Mouse (Mus musculus) cortical plate, adult 2 months (tissue): Measurements from ENCODE around the gene Prcc. TPM values are rescaled to one million over a fixed set of nuclear protein-coding genes. Genes with fewer than 3 reads are reported as not detected.

ENCODE experiments used
- H3K27ac ChIP-seq: fragments of 200-500 bp; 2 replicates; pipeline ENCODE4 v1.5.1; 2012; ENCODE audit warnings: low read length, control low read depth, inconsistent platforms; ENCODE audit not compliant: insufficient read depth
- H3K4me1 ChIP-seq: fragments of 200-500 bp; 2 replicates; pipeline ENCODE4 v1.6.1; 2011; ENCODE audit warnings: low read length; ENCODE audit not compliant: control insufficient read depth, insufficient read depth
- H3K4me3 ChIP-seq: fragments of 200-500 bp; 2 replicates; pipeline ENCODE4 v1.5.1; 2011; ENCODE audit warnings: mild to moderate bottlenecking, low read length, control low read depth; ENCODE audit not compliant: insufficient read depth
- CTCF ChIP-seq: fragments of 200-500 bp; IDR thresholded peaks from 2 replicates; pipeline ENCODE4 v1.5.1; 2011; ENCODE audit warnings: mild to moderate bottlenecking, control low read depth, low read length; ENCODE audit not compliant: insufficient read depth; ENCODE audit errors: extremely low read depth
- POLR2A ChIP-seq: fragments of 200-500 bp; IDR thresholded peaks from 2 replicates; pipeline ENCODE4 v1.6.1; 2011; ENCODE audit warnings: mild to moderate bottlenecking, low read length, control low read depth; ENCODE audit not compliant: insufficient read depth; ENCODE audit errors: extremely low read depth
- polyA plus RNA-seq: library from polyadenylated mRNA; depleted of rRNA; stranded (reverse); fragments of >200 nt; gene quantifications from 2 replicates; pipeline ENCODE4 v1.2.3, GENCODE M21; 2012; rRNA removed

Gene Prcc
- polyA plus RNA-seq, 1 experiment = 37.2 TPM

DNA sequence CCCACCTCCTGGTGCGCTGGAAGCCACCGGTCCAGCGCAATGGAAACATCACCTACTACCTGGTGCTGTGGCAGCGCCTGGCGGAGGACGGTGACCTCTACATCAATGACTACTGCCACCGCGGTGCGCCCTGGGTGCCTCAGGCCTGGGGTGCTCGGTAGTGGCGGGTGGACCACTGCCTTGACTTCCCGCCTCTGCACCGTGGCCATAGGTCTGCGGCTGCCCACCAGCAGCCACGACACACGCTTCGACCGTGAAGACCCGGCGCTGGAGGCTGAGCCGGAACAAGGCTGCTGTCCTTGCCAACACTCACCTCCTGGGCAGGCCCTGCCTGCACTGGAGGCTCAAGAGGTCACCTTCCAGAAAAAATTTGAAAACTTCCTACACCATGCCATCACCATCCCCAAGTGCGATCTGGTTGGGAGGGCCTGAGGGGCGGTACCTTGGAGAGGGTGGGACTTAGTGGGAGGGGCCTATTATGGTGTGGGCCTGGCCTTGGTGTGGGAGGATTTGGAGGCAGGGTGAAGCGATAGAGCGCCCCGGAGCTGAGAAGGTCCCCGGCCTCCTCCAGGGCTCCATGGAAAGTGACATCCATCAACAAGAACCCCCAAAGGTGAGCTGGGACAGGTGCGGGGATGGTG, 76.0 kb downstream of the Prcc start:
- H3K4me3 ChIP-seq = no peak overlapping the region
- TF ChIP-seq CTCF = no peak
- TF ChIP-seq POLR2A = no peak

More for the DNA sequence above, 76.0 kb downstream of the Prcc start:
- Histone ChIP-seq H3K27ac (no peak overlapping the region), H3K4me1 (no peaks in the 10 kb centered on the region)

Other genes with a start within 250 kb of the Prcc start
- 0.38 and 0.81 TPM in 2 replicates for gene Lrrc71, start 137.0 kb downstream of the Prcc start, polyA plus RNA-seq
- 0.40 TPM in 1 of 2 replicates, not detected in the other for gene Ntrk1, start 90.4 kb downstream of the Prcc start, polyA plus RNA-seq
- gene Insrr, start 88.7 kb downstream of the Prcc start, polyA plus RNA-seq = 0.25 and 0.27 TPM in 2 replicates
- 9.6 and 9.9 TPM in 2 replicates for gene Pear1, start 61.3 kb downstream of the Prcc start, polyA plus RNA-seq
- gene Sh2d2a, start 38.9 kb downstream of the Prcc start, polyA plus RNA-seq = 0.04 TPM in 1 of 2 replicates, not detected in the other
- 169 and 175 TPM in 2 replicates for gene Hdgf, start 20.7 kb upstream of the Prcc start, polyA plus RNA-seq
- gene Mrpl24, start 33.9 kb upstream of the Prcc start, polyA plus RNA-seq = 69.2 and 72.4 TPM in 2 replicates
- gene Isg20l2, start 44.7 kb upstream of the Prcc start, polyA plus RNA-seq = 11.3 and 12.0 TPM in 2 replicates
- gene Rrnad1, start 45.1 kb upstream of the Prcc start, polyA plus RNA-seq = 45.0 and 48.7 TPM in 2 replicates
- 5.2 and 6.2 TPM in 2 replicates for gene Crabp2, start 63.1 kb upstream of the Prcc start, polyA plus RNA-seq
- 3.1 and 3.6 TPM in 2 replicates for gene Nes, start 85.5 kb upstream of the Prcc start, polyA plus RNA-seq
- gene Bcan, start 114.6 kb upstream of the Prcc start, polyA plus RNA-seq = 378 and 380 TPM in 2 replicates
- 38.5 and 52.4 TPM in 2 replicates for gene Hapln2, start 142.0 kb upstream of the Prcc start, polyA plus RNA-seq
- gene Gpatch4, start 157.5 kb upstream of the Prcc start, polyA plus RNA-seq = 14.1 and 14.3 TPM in 2 replicates
- 93.2 and 94.3 TPM in 2 replicates for gene Naxe, start 172.9 kb upstream of the Prcc start, polyA plus RNA-seq
- gene Ttc24, start 192.7 kb upstream of the Prcc start, polyA plus RNA-seq = not detected in 2 replicates
- gene Iqgap3, start 196.4 kb upstream of the Prcc start, polyA plus RNA-seq = 0.59 and 0.96 TPM in 2 replicates